Mouse (Mus musculus) forebrain, embryonic 12.5 days (tissue): ENCODE measurements around the gene Hephl1. TPM values are rescaled to one million over a fixed set of nuclear protein-coding genes. Genes with fewer than 3 reads are reported as not detected.

ENCODE experiments used
- ATAC-seq: fragments of 200-750 bp; cut with Nextera tagmentation; 2 replicates; pipeline ENCODE4 v1.8.0; 2017; ENCODE audit warnings: moderate TSS enrichment; ENCODE audit not compliant: low FRiP score
- H3K27ac ChIP-seq: fragments of 300-500 bp; sonication (generic); 2 replicates; pipeline ENCODE4 v1.5.1; 2016; ENCODE audit warnings: mild to moderate bottlenecking
- H3K27me3 ChIP-seq: fragments of 300-500 bp; sonication (generic); 2 replicates; pipeline ENCODE4 v1.6.1; 2016; ENCODE audit warnings: mild to moderate bottlenecking
- H3K36me3 ChIP-seq: fragments of 300-500 bp; sonication (generic); replicated peaks from 2 replicates; pipeline ENCODE4 v1.6.1; 2016; ENCODE audit warnings: mild to moderate bottlenecking
- H3K4me1 ChIP-seq: fragments of 300-500 bp; sonication (generic); 2 replicates; pipeline ENCODE4 v1.6.1; 2016
- H3K4me2 ChIP-seq: fragments of 300-500 bp; sonication (generic); 2 replicates; pipeline ENCODE4 v1.6.1; 2016; ENCODE audit warnings: mild to moderate bottlenecking, moderate library complexity
- H3K4me3 ChIP-seq: fragments of 300-500 bp; sonication (generic); replicated peaks from 2 replicates; pipeline ENCODE4 v1.5.1; 2016; ENCODE audit warnings: mild to moderate bottlenecking
- H3K9ac ChIP-seq: fragments of 300-500 bp; sonication (generic); 2 replicates; pipeline ENCODE4 v1.6.1; 2016; ENCODE audit warnings: mild to moderate bottlenecking
- H3K9me3 ChIP-seq: fragments of 300-500 bp; sonication (generic); 2 replicates; pipeline ENCODE4 v1.6.1; 2016
- WGBS: fragments of 180-500 bp; shearing (Covaris S2); methylation state at CpG from one replicate; pipeline ENCODE4 v1.1.7; 2016; 5-methylcytosine and 5-hydroxymethylcytosine counted together
- polyA plus RNA-seq: library from polyadenylated mRNA; unstranded; fragments of >200 nt; fragmentation: Nextera tagmentation; extraction: Ambion mirVana; gene quantifications from 2 replicates; pipeline ENCODE4 v1.2.1, GENCODE M21; 2016

The Hephl1 gene
- polyA plus RNA-seq, 1 experiment from 2014 or later: not detected

DNA sequence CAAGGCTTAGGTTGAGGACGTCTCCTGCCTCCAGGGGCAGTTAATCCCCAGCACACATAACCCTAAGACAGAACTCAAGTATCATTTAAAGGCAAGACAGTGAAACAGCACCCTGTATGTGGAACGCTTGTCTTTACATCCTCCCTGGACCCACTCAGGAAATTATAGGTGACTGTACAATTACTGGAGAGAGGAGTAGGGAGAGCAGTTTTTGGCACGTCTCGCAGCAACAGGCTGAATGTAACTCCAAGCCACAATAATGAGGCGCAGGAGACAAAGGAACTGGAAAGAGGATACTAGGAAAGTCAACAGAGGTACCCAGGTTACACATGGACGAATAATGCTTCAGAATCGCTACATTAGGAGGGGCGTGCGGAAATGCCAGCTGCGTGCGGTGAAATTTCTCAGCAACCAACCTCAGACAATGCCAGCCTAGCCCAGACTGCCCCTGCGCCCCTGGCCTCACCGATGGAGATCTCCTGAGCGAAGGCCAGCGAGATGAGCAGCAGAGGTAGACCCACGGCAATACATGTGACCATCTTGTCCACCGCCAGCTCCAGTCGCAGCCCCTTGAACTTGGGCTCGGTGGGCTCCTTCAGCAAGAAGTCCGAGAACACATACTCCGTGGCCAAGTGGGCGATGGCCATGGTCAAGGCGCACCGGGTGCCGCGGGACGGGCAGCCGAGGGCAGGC lies 67.4 kb downstream of the Hephl1 start:
- peak; percentile 49 for ATAC-seq
- under 1% methylated on average over 28 of the region's 28 CpGs for WGBS
- H3K9ac ChIP-seq: peak overlapping the region; percentile 87
- H3K4me2 ChIP-seq: peak overlapping the region; percentile 70
- no peaks in the 10 kb centered on the region for H3K9me3 ChIP-seq
- peaks cover 35% of the 10 kb centered on the region for H3K4me1 ChIP-seq
- peak overlapping the region; percentile 86 for H3K4me3 ChIP-seq
- peaks cover 4% of the 10 kb centered on the region; the same call in 1 of the 2 replicates for H3K27me3 ChIP-seq
- H3K27ac ChIP-seq: peak overlapping the region; percentile 93
- H3K36me3 ChIP-seq: peaks cover 3% of the 10 kb centered on the region; the same call in 1 of the 2 replicates

- Histone ChIP-seq H3K4me3 (no peak overlapping the region), H3K36me3 (peaks cover 3% of the 10 kb centered on the region; the same call in 1 of the 2 replicates), H3K9me3 (peaks cover 3% of the 10 kb centered on the region; the same call in 1 of the 2 replicates), H3K9ac (no peak overlapping the region), H3K27ac (no peak overlapping the region), H3K27me3 (no peaks in the 10 kb centered on the region), H3K4me1 (peaks cover 47% of the 10 kb centered on the region), H3K4me2 (no peak overlapping the region)
- no peak for ATAC-seq
- 92% methylated on average over 11 of the region's 11 CpGs for WGBS
Observed at GRCm38 (mm10) chr9:15041556-15041955, 70.4 kb downstream of the Hephl1 start.

DNA sequence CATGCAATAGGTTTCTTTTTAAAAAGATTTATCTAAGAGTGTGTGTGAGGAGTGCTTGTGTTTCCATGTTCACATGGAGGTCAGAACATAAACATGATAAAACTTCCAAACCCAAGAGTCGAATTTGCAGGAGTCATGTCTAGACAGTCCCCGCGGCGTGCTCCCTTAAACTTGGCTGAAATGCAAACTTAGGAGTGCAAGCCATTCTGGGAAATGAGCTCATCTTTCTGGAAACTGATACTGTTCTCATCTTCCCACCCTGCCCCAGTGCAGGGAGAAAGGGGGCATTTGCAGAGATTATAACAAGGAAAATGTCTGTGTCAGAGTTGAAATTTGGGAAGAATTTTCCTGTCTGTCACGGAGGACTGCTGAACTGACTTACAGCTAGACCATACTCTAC lies 72.1 kb downstream of the Hephl1 start:
- WGBS: 96% methylated on average over 5 of the region's 5 CpGs
- ATAC-seq: no peak
- Histone ChIP-seq H3K4me1 (peaks cover 43% of the 10 kb centered on the region), H3K9ac (no peak overlapping the region), H3K27ac (no peak overlapping the region), H3K4me3 (no peak overlapping the region), H3K36me3 (peaks cover 3% of the 10 kb centered on the region; the same call in 1 of the 2 replicates), H3K4me2 (no peak overlapping the region), H3K27me3 (no peaks in the 10 kb centered on the region), H3K9me3 (peaks cover 3% of the 10 kb centered on the region; the same call in 1 of the 2 replicates)

DNA sequence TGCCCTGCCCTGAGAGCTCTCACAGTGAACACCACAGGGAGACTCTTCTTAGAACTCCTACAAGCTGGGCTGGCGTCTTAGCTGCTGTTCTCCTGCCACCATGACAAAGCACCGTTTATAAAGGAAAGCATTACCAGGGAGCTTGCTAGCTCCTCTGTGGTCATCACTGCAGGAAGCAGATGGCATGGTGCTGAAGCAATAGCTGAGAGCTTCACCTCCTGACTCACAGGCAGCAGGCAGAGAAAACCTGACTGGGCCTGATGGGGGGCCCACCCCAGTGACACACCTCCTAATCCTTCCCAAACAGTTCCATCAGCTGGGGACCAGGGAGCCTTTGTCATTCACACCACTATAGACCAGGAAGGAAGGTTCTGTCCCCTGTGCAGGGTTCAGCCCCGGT lies 74.2 kb downstream of the Hephl1 start:
- peaks cover 3% of the 10 kb centered on the region; the same call in 1 of the 2 replicates for H3K36me3 ChIP-seq
- H3K27me3 ChIP-seq: no peaks in the 10 kb centered on the region
- no peak overlapping the region for H3K27ac ChIP-seq
- 51% methylated on average over 3 of the region's 3 CpGs for WGBS
- ATAC-seq: no peak
- H3K9me3 ChIP-seq: peaks cover 3% of the 10 kb centered on the region; the same call in 1 of the 2 replicates
- H3K4me1 ChIP-seq: peaks cover 25% of the 10 kb centered on the region
- H3K9ac ChIP-seq: no peak overlapping the region
- no peak overlapping the region for H3K4me2 ChIP-seq
- H3K4me3 ChIP-seq: no peak overlapping the region

DNA sequence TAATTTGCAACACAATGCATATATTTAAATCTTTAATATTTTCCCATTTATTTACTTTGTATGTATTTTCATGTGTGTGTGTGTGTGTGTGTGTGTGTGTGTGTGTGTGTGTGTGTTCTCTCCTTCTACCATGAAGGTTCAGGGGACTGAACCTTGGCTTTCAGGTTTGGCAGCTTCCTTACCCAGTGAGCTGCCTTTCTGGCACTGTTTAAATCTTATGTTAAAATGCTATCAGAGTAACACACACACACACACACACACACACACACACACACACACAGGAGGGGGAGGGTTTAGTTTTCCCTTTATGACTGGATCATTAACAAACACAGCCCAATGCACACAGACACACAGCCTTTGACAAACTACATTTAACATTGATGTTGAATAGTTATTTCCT lies 74.7 kb downstream of the Hephl1 start:
- H3K4me3 ChIP-seq: no peak overlapping the region
- H3K4me1 ChIP-seq: peaks cover 21% of the 10 kb centered on the region
- H3K36me3 ChIP-seq: peaks cover 3% of the 10 kb centered on the region; the same call in 1 of the 2 replicates
- H3K9me3 ChIP-seq: peaks cover 3% of the 10 kb centered on the region; the same call in 1 of the 2 replicates
- peak overlapping the region; percentile 42; the same call in 1 of the 2 replicates for H3K27ac ChIP-seq
- no peak overlapping the region for H3K4me2 ChIP-seq
- ATAC-seq: no peak
- no peaks in the 10 kb centered on the region for H3K27me3 ChIP-seq
- H3K9ac ChIP-seq: no peak overlapping the region

- Histone ChIP-seq H3K9ac (no peak overlapping the region), H3K27me3 (no peaks in the 10 kb centered on the region), H3K27ac (peak overlapping the region; percentile 42; the same call in 1 of the 2 replicates), H3K36me3 (peaks cover 5% of the 10 kb centered on the region; the same call in 1 of the 2 replicates), H3K9me3 (peaks cover 3% of the 10 kb centered on the region; the same call in 1 of the 2 replicates), H3K4me1 (peaks cover 20% of the 10 kb centered on the region), H3K4me3 (no peak overlapping the region), H3K4me2 (no peak overlapping the region)
- ATAC-seq: 0 out of 2 replicates have a peak, but pooled peaks have one; percentile 28
- 39% methylated on average over 4 of the region's 4 CpGs for WGBS
Observed at GRCm38 (mm10) chr9:15036807-15037206, 75.1 kb downstream of the Hephl1 start.

DNA sequence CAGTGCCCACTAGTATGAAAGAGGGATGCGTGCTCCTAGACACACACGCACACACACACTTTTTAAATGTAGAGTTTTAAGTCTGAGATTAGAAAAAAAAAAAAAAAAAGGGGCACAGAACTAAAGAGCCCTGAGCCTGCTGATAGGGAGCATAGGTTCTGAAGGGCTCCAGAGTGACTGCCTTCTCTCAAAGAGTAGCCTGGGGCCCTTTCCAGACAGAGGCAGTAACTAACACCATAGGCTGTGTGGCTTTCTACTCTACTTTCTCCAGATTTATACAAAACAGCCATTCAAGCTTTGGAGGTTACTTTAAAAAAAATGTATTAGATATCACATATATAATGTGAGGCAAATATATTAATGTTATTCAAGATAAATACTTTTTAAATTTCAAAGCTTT lies 75.5 kb downstream of the Hephl1 start:
- peaks cover 9% of the 10 kb centered on the region; the same call in 1 of the 2 replicates for H3K36me3 ChIP-seq
- no peaks in the 10 kb centered on the region for H3K27me3 ChIP-seq
- no peak overlapping the region for H3K9ac ChIP-seq
- peaks cover 20% of the 10 kb centered on the region for H3K4me1 ChIP-seq
- WGBS: 98% methylated on average over 2 of the region's 2 CpGs
- no peak overlapping the region for H3K4me3 ChIP-seq
- H3K4me2 ChIP-seq: no peak overlapping the region
- ATAC-seq: no peak
- H3K27ac ChIP-seq: no peak overlapping the region
- peaks cover 3% of the 10 kb centered on the region; the same call in 1 of the 2 replicates for H3K9me3 ChIP-seq

- peaks cover 10% of the 10 kb centered on the region; the same call in 1 of the 2 replicates for H3K36me3 ChIP-seq
- H3K27me3 ChIP-seq: no peaks in the 10 kb centered on the region
Observed at GRCm38 (mm10) chr9:15035979-15036378, 75.9 kb downstream of the Hephl1 start.

DNA sequence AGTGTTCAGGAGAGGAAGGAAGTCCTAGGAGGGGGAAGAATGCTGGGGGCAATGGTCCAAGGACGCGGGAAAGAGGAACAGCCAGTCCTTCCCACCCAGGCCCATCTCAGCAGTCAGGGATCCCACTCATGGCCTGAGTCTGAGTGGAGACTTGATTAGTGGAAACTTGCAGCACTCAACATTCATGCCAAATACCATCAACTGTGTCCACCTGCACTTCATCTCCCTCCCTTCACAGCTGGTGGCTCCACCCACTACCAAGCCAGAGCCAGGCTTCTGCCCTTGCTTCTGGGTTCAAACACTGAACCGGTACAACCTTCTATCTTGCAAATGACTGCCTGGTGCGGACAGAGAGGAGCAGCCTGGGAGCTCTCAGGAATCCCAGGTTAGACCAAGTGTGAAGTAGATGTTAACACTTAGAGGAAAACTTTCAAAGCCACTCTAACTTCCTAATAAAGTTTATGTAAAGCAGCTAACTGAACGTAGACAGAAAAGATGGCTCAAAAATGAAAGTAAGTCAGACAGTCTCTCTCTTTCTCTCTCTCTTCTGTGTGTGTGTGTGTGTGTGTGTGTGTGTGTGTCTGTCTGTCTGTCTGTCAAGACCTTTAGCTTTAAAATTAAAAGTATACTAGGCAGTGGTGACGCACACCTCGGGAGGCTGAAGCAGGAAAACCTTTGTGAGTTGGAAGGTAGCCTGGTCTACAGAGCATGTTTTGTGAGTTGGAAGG lies 77.2 kb downstream of the Hephl1 start:
- peaks cover 11% of the 10 kb centered on the region for H3K4me1 ChIP-seq
- H3K27me3 ChIP-seq: no peaks in the 10 kb centered on the region
- no peak overlapping the region for H3K27ac ChIP-seq
- H3K9me3 ChIP-seq: peaks cover 3% of the 10 kb centered on the region; the same call in 1 of the 2 replicates
- no peak overlapping the region for H3K4me2 ChIP-seq
- H3K4me3 ChIP-seq: no peak overlapping the region
- H3K36me3 ChIP-seq: peaks cover 8% of the 10 kb centered on the region; the same call in 1 of the 2 replicates
- ATAC-seq: no peak
- H3K9ac ChIP-seq: no peak overlapping the region
- 84% methylated on average over 7 of the region's 7 CpGs for WGBS

More at GRCm38 (mm10) chr9:15035979-15036378, 75.9 kb downstream of the Hephl1 start:
- ATAC-seq: no peak
- WGBS: 92% methylated on average over 7 of the region's 7 CpGs
- no peak overlapping the region for H3K9ac ChIP-seq
- H3K4me2 ChIP-seq: no peak overlapping the region
- H3K27ac ChIP-seq: no peak overlapping the region
- peaks cover 16% of the 10 kb centered on the region for H3K4me1 ChIP-seq
- H3K9me3 ChIP-seq: peaks cover 3% of the 10 kb centered on the region; the same call in 1 of the 2 replicates
- H3K4me3 ChIP-seq: no peak overlapping the region

- H3K4me1 ChIP-seq: peaks cover 11% of the 10 kb centered on the region
- H3K4me2 ChIP-seq: no peak overlapping the region
- H3K27me3 ChIP-seq: no peaks in the 10 kb centered on the region
- peaks cover 3% of the 10 kb centered on the region; the same call in 1 of the 2 replicates for H3K9me3 ChIP-seq
- H3K9ac ChIP-seq: no peak overlapping the region
- WGBS: 68% methylated on average over 5 of the region's 5 CpGs
- H3K36me3 ChIP-seq: peaks cover 8% of the 10 kb centered on the region; the same call in 1 of the 2 replicates
- no peak overlapping the region for H3K27ac ChIP-seq
- no peak overlapping the region for H3K4me3 ChIP-seq
- ATAC-seq: no peak
Observed at GRCm38 (mm10) chr9:15033568-15034160, 78.2 kb downstream of the Hephl1 start.

- Histone ChIP-seq H3K4me1 (peaks cover 10% of the 10 kb centered on the region), H3K4me2 (no peak overlapping the region), H3K27ac (no peak overlapping the region), H3K36me3 (peaks cover 8% of the 10 kb centered on the region; the same call in 1 of the 2 replicates), H3K9ac (no peak overlapping the region), H3K4me3 (no peak overlapping the region), H3K9me3 (peaks cover 1% of the 10 kb centered on the region; the same call in 1 of the 2 replicates), H3K27me3 (no peaks in the 10 kb centered on the region)
- WGBS: 95% methylated on average over 4 of the region's 4 CpGs
- ATAC-seq: no peak
Observed at GRCm38 (mm10) chr9:15032797-15033196, 79.1 kb downstream of the Hephl1 start.

DNA sequence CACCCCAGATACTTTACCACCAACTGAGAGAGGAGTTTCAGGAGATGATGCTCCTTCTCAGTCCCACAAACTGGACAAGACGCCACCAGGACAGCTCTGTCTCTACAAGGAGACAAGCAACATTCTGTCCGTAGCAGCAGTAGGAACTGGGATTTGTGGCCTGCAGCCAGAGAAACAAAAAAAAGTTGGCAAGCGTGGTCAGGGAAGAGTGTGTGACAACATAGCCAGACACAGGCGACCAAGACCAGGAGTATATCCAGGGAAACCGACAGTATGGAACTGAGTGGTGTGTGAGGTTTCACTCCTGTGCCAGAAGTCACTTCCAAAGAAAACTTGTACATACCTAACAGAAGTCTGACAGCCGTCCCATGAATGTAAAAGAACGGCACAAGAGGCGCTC lies 81.1 kb downstream of the Hephl1 start:
- H3K9me3 ChIP-seq: no peaks in the 10 kb centered on the region; the same call in 1 of the 2 replicates
- no peaks in the 10 kb centered on the region for H3K27me3 ChIP-seq
- no peak overlapping the region for H3K4me3 ChIP-seq
- H3K36me3 ChIP-seq: peaks cover 16% of the 10 kb centered on the region
- no peak overlapping the region for H3K27ac ChIP-seq
- no peak for ATAC-seq
- WGBS: 88% methylated on average over 8 of the region's 8 CpGs
- no peaks in the 10 kb centered on the region for H3K4me1 ChIP-seq
- H3K9ac ChIP-seq: no peak overlapping the region
- H3K4me2 ChIP-seq: no peak overlapping the region
